Mouse (Mus musculus) kidney, postnatal 4 days (tissue): ENCODE results near the gene Ucn3.
A peak's percentile ranks its signal among the peaks of the same experiment; 100 is the strongest.

Experiments used
- DNase-seq, 2 experiments: peaks; one replicate each; pipeline ENCODE4 v3.0.0; 2021; ENCODE audit warnings: mixed read lengths in 2 of 2

Gene Ucn3

DNA sequence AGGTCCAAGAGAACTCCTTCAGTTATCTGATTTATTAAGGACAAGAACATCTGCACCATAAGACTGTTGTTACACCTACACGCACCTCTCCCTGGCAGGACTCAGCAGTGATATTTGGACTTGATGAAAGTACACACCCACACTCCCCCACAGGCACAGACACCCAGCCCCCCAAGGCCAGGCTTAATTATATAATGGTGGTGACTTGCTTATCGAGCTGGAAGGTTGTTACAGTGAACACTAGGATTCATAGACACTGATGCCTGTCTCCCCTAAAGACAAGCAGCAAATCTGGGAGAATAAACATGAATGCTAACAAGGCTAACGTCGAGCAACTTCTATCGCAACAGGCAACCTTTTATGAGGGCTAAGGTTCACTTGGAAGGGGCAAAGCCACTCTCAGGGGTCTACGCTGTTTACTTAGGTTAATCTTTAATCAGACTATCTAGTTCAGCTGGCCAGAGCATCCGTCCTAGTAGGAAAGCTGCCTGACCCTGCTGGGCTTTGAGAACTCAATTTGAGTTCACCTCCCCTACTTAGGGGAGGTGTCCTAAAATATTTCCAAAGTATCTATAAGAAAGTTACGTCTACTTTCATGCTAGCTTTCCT is 53.6 kb downstream of the Ucn3 start:
- DNase-seq: peak in 1 of 2 experiments; percentile 48
